15 mouse cellular contexts compared by ENCODE assay signal in genomic region chr12:98972291-98972690, GRCm38 (mm10).
"Had no signal": no experiment of that assay in that cellular context is flagged by ENCODE, and none has a peak within 500 bp of the region (broad histone marks: within the 10 kb centered on the region; RNA-seq: fewer than 3 reads in every experiment).

No protein-coding gene starts in this region.

- H3K27me3 ChIP-seq: kidney, embryonic 15.5 days; midbrain, embryonic 12.5 days; neural tube, embryonic 13.5 days; stomach, embryonic 15.5 days had no signal

- H3K4me1 ChIP-seq: kidney, embryonic 15.5 days; stomach, embryonic 15.5 days had no signal

- H3K4me2 ChIP-seq: kidney, embryonic 15.5 days; midbrain, embryonic 12.5 days; neural tube, embryonic 13.5 days; stomach, embryonic 15.5 days had no signal

- H3K27ac ChIP-seq: kidney, embryonic 15.5 days; left cerebral cortex, adult 2 months; limb, embryonic 10.5 days; liver, embryonic 14.5 days; midbrain, embryonic 12.5 days; neural tube, embryonic 13.5 days; stomach, embryonic 15.5 days had no signal

- DNase-seq: kidney, postnatal 4 days; lung, adult 2 months; lung, postnatal 10 days; lung, postnatal 4 days; right cerebral cortex, postnatal 14 days; thymus, postnatal 4 days had no signal

- H3K4me3 ChIP-seq: kidney, embryonic 15.5 days; left cerebral cortex, adult 2 months; limb, embryonic 10.5 days; midbrain, embryonic 12.5 days; neural tube, embryonic 13.5 days; stomach, embryonic 15.5 days had no signal

- H3K9me3 ChIP-seq: kidney, embryonic 15.5 days; limb, embryonic 10.5 days; midbrain, embryonic 12.5 days; neural tube, embryonic 13.5 days; stomach, embryonic 15.5 days had no signal

- ATAC-seq: intestine, postnatal 0 days; midbrain, embryonic 16.5 days had no signal

- H3K9ac ChIP-seq: kidney, embryonic 15.5 days; liver, embryonic 14.5 days; midbrain, embryonic 12.5 days; neural tube, embryonic 13.5 days; stomach, embryonic 15.5 days had no signal
